Mouse (Mus musculus): ENCODE results near the gene Prap1.

- no peak for TF ChIP-seq FLI1 (IDR thresholded peaks at IDR 0.05; ENCODE audit: low read length)
- TF ChIP-seq GATA1 (IDR thresholded peaks at IDR 0.05; ENCODE audit: borderline replicate concordance, low read length), result no peak
Measured at GRCm38 (mm10) chr7:140082242-140082678, 10.9 kb upstream of the Prap1 start, which contains the start of gene Caly.
